Mouse (Mus musculus): ENCODE results near the gene Armh3.

DNA sequence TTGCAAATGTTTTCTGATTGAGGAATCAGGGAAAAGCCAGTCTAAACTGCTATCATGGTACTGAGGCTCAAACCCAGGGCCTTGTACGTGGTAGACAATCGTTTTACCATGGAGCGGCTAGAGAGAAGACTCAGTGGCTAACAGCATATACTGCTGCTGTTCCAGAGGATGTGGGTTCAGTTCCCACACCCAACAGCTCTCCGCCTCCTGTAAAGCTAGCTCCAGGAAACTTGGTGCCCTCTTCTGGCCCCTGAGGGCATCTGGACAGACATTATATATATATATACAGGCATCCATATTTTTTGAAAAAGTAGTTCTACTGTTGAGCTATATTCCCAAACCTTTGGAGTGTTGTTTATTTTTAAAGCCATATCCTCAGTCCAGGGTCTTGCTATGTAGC, 190.6 kb downstream of the Armh3 start:
- no peak for TF ChIP-seq CTCF (IDR thresholded peaks at IDR 0.05; ENCODE audit: low read depth, low read length)
- TF ChIP-seq POLR2A (IDR thresholded peaks at IDR 0.05; ENCODE audit: insufficient read depth, low read length), result no peak

All from ES-Bruce4 (cell line).